Mouse (Mus musculus) liver, embryonic 16.5 days (tissue): ENCODE measurements around the gene Chid1. TPM values are rescaled to one million over a fixed set of nuclear protein-coding genes. Genes with fewer than 3 reads are reported as not detected.
A peak's percentile ranks its signal among the peaks of the same experiment; 100 is the strongest.

ENCODE experiments used
- ATAC-seq: fragments of 200-750 bp; cut with Nextera tagmentation; 2 replicates; pipeline ENCODE4 v1.8.0; 2017; ENCODE audit warnings: low read depth, mild to moderate bottlenecking, moderate number of reproducible peaks, moderate library complexity
- H3K27ac ChIP-seq: fragments of 300-500 bp; sonication (generic); 2 replicates; pipeline ENCODE4 v1.5.1; 2014; ENCODE audit warnings: mild to moderate bottlenecking, low read length
- H3K27me3 ChIP-seq: fragments of 300-500 bp; sonication (generic); 2 replicates; pipeline ENCODE4 v1.6.1; 2014; ENCODE audit warnings: low read depth, low read length, mixed read lengths; ENCODE audit not compliant: control insufficient read depth, insufficient read depth
- H3K36me3 ChIP-seq: fragments of 300-500 bp; sonication (generic); 2 replicates; pipeline ENCODE4 v1.6.1; 2014; ENCODE audit warnings: mild to moderate bottlenecking; ENCODE audit not compliant: control insufficient read depth, insufficient read depth
- H3K4me1 ChIP-seq: fragments of 300-500 bp; sonication (generic); 2 replicates; pipeline ENCODE4 v1.6.1; 2014; ENCODE audit warnings: low read depth, low read length, mixed read lengths; ENCODE audit not compliant: control insufficient read depth
- H3K4me2 ChIP-seq: fragments of 300-500 bp; sonication (generic); 2 replicates; pipeline ENCODE4 v1.6.1; 2014; ENCODE audit warnings: low read depth, low read length, mixed read lengths
- H3K4me3 ChIP-seq: fragments of 300-500 bp; sonication (generic); 2 replicates; pipeline ENCODE4 v1.5.1; 2014; ENCODE audit warnings: low read depth, mild to moderate bottlenecking, low read length
- H3K9ac ChIP-seq: fragments of 300-500 bp; sonication (generic); 2 replicates; pipeline ENCODE4 v1.6.1; 2014; ENCODE audit warnings: low read depth, low read length
- H3K9me3 ChIP-seq: fragments of 300-500 bp; sonication (generic); replicated peaks from 2 replicates; pipeline ENCODE4 v1.6.1; 2016; ENCODE audit warnings: low read length; ENCODE audit not compliant: control insufficient read depth
- WGBS: fragments of 180-500 bp; shearing (Covaris S2); extraction: QIAGEN DNeasy Blood & Tissue Kit; methylation state at CpG from one replicate; pipeline ENCODE4 v1.1.7; 2014; ENCODE audit not compliant: insufficient replicate concordance; 5-methylcytosine and 5-hydroxymethylcytosine counted together
- polyA plus RNA-seq: library from polyadenylated mRNA; unstranded; fragments of >200 nt; fragmentation: Nextera tagmentation; extraction: Ambion mirVana; gene quantifications from 2 replicates; pipeline ENCODE4 v1.2.1, GENCODE M21; 2015

Chid1 gene
- polyA plus RNA-seq, 1 experiment from 2014 or later: 25.3 TPM

DNA sequence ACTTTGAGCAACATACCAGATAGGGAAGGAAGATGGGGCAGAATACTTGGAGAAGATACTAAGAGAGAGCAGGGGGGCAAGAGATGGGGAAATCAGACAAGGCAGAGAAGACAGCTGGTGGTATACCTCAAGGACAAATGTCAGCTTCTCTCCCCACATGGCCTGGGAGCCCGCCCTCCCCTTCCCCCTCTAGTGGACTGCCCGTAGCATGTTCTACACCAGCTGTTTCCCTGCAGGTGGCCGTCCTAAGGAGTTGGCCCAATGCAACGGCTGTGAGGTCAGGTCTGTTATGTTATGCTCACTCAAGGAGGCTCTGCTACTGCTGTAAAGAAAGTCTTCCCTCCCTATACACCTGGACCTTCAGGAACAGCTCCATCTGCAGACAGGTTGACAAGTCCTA lies 16.6 kb downstream of the Chid1 start:
- H3K36me3 ChIP-seq: peaks cover 2% of the 10 kb centered on the region
- H3K27ac ChIP-seq: no peak overlapping the region
- no peaks in the 10 kb centered on the region for H3K27me3 ChIP-seq
- no peak overlapping the region for H3K4me2 ChIP-seq
- no peaks in the 10 kb centered on the region for H3K9me3 ChIP-seq
- no peak for ATAC-seq
- H3K4me3 ChIP-seq: no peak overlapping the region
- peaks cover 20% of the 10 kb centered on the region for H3K4me1 ChIP-seq
- H3K9ac ChIP-seq: no peak overlapping the region
- WGBS: 40% methylated on average over 4 of the region's 4 CpGs

GRCm38 (mm10) chr7:141519795-141520194 lies 19.9 kb downstream of the Chid1 start:
- Histone ChIP-seq H3K4me3 (no peak overlapping the region), H3K9me3 (no peaks in the 10 kb centered on the region), H3K36me3 (peaks cover 2% of the 10 kb centered on the region; the same call in 1 of the 2 replicates), H3K4me2 (no peak overlapping the region), H3K27ac (no peak overlapping the region), H3K4me1 (peaks cover 23% of the 10 kb centered on the region), H3K27me3 (no peaks in the 10 kb centered on the region), H3K9ac (no peak overlapping the region)
- no peak for ATAC-seq
- 67% methylated on average over 1 of the region's 1 CpGs for WGBS

GRCm38 (mm10) chr7:141518926-141519325 lies 20.7 kb downstream of the Chid1 start:
- Histone ChIP-seq H3K4me3 (no peak overlapping the region), H3K9me3 (no peaks in the 10 kb centered on the region), H3K36me3 (peaks cover 6% of the 10 kb centered on the region), H3K27ac (peak overlapping the region; percentile 27; the same call in 1 of the 2 replicates), H3K4me2 (no peak overlapping the region), H3K27me3 (no peaks in the 10 kb centered on the region), H3K9ac (no peak overlapping the region), H3K4me1 (peaks cover 23% of the 10 kb centered on the region)
- peak; percentile 78 for ATAC-seq
- WGBS: 27% methylated on average over 3 of the region's 3 CpGs

DNA sequence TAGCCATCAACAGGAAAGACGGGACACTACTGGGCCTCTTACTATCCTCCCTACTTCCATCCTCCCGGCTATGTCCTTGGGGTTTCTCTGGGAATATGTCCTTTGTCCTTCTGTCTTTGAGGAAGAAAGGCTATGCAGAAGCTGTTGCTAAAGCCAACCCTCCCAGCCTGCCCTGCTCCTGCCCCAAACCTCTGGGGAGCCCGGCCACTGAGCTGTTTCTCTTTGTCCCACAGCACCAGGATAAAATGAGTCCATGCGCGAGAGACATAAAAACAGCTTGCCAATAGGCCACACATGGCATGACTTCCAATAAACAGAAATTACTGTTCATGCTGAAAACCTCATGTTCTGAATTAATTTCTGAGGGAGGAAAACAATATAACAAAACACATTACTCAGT lies 21.4 kb downstream of the Chid1 start:
- Histone ChIP-seq H3K36me3 (peaks cover 12% of the 10 kb centered on the region), H3K9ac (no peak overlapping the region), H3K4me3 (no peak overlapping the region), H3K9me3 (no peaks in the 10 kb centered on the region), H3K4me2 (no peak overlapping the region), H3K4me1 (peaks cover 23% of the 10 kb centered on the region), H3K27me3 (no peaks in the 10 kb centered on the region), H3K27ac (peak overlapping the region; percentile 25; the same call in 1 of the 2 replicates)
- ATAC-seq: no peak
- WGBS: 90% methylated on average over 5 of the region's 5 CpGs

GRCm38 (mm10) chr7:141517638-141518037 lies 22.0 kb downstream of the Chid1 start:
- Histone ChIP-seq H3K4me3 (no peak overlapping the region), H3K4me1 (peaks cover 23% of the 10 kb centered on the region), H3K9me3 (no peaks in the 10 kb centered on the region), H3K9ac (no peak overlapping the region), H3K27me3 (no peaks in the 10 kb centered on the region), H3K4me2 (no peak overlapping the region), H3K27ac (peak overlapping the region; percentile 27), H3K36me3 (peaks cover 15% of the 10 kb centered on the region)
- ATAC-seq: peak; percentile 75
- WGBS: 45% methylated on average over 4 of the region's 4 CpGs

GRCm38 (mm10) chr7:141510681-141511191 lies 28.9 kb downstream of the Chid1 start:
- Histone ChIP-seq H3K36me3 (peaks cover 43% of the 10 kb centered on the region), H3K9ac (no peak overlapping the region)

GRCm38 (mm10) chr7:141510196-141510595 lies 29.5 kb downstream of the Chid1 start:
- no peaks in the 10 kb centered on the region for H3K9me3 ChIP-seq
- no peak overlapping the region for H3K4me3 ChIP-seq
- no peak overlapping the region for H3K4me2 ChIP-seq
- no peaks in the 10 kb centered on the region for H3K27me3 ChIP-seq
- ATAC-seq: no peak
- WGBS: 84% methylated on average over 5 of the region's 5 CpGs
- peaks cover 43% of the 10 kb centered on the region for H3K36me3 ChIP-seq
- no peak overlapping the region for H3K9ac ChIP-seq
- H3K27ac ChIP-seq: no peak overlapping the region
- H3K4me1 ChIP-seq: peaks cover 26% of the 10 kb centered on the region

More at GRCm38 (mm10) chr7:141510681-141511191, 28.9 kb downstream of the Chid1 start:
- ATAC-seq: no peak
- H3K9me3 ChIP-seq: no peaks in the 10 kb centered on the region
- 86% methylated on average over 8 of the region's 8 CpGs for WGBS
- H3K27ac ChIP-seq: no peak overlapping the region
- H3K4me3 ChIP-seq: no peak overlapping the region
- H3K27me3 ChIP-seq: no peaks in the 10 kb centered on the region
- peaks cover 26% of the 10 kb centered on the region for H3K4me1 ChIP-seq
- H3K4me2 ChIP-seq: no peak overlapping the region

DNA sequence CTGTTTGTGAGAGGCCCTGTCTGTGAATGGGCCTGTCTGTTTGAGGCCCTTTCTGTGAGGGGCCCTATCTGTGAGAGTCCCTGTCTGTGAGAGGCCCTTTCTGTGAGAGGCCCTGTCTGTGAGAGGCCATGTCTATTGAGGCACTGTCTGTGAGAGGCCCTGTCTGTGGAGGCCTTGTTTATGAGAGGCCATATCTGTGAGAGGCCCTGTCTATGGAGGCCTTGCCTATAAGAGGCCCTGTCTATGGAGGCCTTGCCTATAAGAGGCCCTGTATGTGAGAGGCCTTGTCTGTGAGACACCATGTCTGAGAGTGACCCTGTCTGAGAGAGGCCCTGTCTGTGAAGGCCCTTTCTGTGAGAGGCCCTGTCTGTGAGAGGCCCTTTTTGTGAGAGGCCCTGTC lies 31.5 kb downstream of the Chid1 start:
- H3K9ac ChIP-seq: peak overlapping the region; percentile 67
- peaks cover 30% of the 10 kb centered on the region for H3K36me3 ChIP-seq
- no peaks in the 10 kb centered on the region for H3K27me3 ChIP-seq
- H3K4me1 ChIP-seq: peaks cover 26% of the 10 kb centered on the region
- peak overlapping the region; percentile 77 for H3K4me3 ChIP-seq
- peak; percentile 76 for ATAC-seq
- no peaks in the 10 kb centered on the region for H3K9me3 ChIP-seq
- peak overlapping the region; percentile 95 for H3K27ac ChIP-seq
- peak overlapping the region; percentile 79 for H3K4me2 ChIP-seq

DNA sequence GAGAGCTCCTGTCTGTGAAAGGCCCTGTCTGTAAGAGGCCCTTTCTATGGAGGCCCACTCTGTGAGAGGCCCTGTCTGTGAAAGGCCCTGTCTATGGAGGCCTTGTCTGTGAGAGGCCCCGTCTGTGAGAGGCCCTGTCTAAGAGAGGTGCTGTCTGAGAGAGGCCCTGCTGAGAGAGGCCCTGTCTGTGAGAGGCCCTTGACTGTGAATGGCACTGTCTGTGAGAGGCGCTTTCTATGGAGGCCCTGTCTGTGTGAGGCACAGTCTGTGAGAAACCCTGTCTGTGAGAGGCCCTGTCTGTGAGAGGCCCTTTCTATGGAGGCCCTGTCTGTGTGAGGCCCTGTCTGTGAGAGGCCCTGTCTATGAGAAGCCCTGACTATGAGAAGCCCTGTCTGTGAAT lies 33.4 kb downstream of the Chid1 start:
- Histone ChIP-seq H3K36me3 (peaks cover 15% of the 10 kb centered on the region), H3K27me3 (no peaks in the 10 kb centered on the region), H3K27ac (peak overlapping the region; percentile 95), H3K4me2 (peak overlapping the region; percentile 79), H3K9ac (peak overlapping the region; percentile 67), H3K9me3 (no peaks in the 10 kb centered on the region), H3K4me1 (peaks cover 35% of the 10 kb centered on the region), H3K4me3 (peak overlapping the region; percentile 77)
- WGBS: 48% methylated on average over 2 of the region's 2 CpGs
- peak; percentile 59 for ATAC-seq
